27 mouse cellular contexts compared by ENCODE assay signal in the genomic region with DNA sequence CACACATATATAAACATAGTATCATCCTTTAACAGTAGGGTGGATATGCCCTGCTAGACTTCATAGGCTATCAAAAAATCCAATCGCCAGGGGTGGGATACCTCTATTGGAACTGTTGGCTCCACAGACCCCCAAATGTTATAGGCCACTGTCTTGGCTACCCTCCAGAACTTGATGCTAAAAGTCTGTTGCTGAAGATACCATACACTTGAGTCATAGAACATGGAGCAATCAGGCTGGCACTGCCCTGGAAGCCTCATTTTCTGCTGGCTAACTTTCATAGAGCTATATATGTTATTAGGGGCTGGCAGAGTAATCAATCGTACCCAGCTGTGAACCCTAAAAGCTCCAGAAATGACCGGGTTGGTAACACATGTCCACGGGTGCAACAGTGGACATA. TPM values are rescaled to one million over a fixed set of nuclear protein-coding genes. Genes with fewer than 3 reads are reported as not detected.
A peak's percentile ranks its signal among the peaks of the same experiment; 100 is the strongest.
DNase-seq lines count a peak whose midpoint lies in the region; ATAC-seq and TF ChIP-seq lines count a peak whose summit lies in the region.
"Had no signal": no experiment of that assay in that cellular context is flagged by ENCODE, and none has a peak within 500 bp of the region (broad histone marks: within the 10 kb centered on the region; RNA-seq: fewer than 3 reads in every experiment).

No protein-coding gene starts in this region.

- no peak overlapping the region for H3K27ac ChIP-seq in lung, embryonic 14.5 days (ENCODE audit: low read depth)
- H3K27ac ChIP-seq: embryonic facial prominence, embryonic 13.5 days; embryonic facial prominence, embryonic 15.5 days; forebrain, embryonic 10.5 days; forebrain, embryonic 12.5 days had no signal

- H3K4me3 ChIP-seq in lung, embryonic 14.5 days (ENCODE audit: low read depth, low read length) = no peak overlapping the region
- H3K4me3 ChIP-seq in lung, adult 2 months (replicated peaks; ENCODE audit: extremely low read depth, low read depth, low read length) = no peak overlapping the region
- no peak overlapping the region for H3K4me3 ChIP-seq in G1E (ENCODE audit: low read depth, low read length)
- H3K4me3 ChIP-seq: embryonic facial prominence, embryonic 13.5 days; embryonic facial prominence, embryonic 15.5 days; erythroblast, embryonic 14.5 days; forebrain, embryonic 10.5 days; forebrain, embryonic 12.5 days had no signal

- ATAC-seq in lung, embryonic 14.5 days (ENCODE audit: insufficient read depth) = no peak
- 0 out of 2 replicates have a peak, but pooled peaks have one; percentile 6 for ATAC-seq in G1E (ENCODE audit: extremely low read depth, insufficient number of reproducible peaks, low FRiP score, poor library complexity, severe bottlenecking)
- ATAC-seq: CD4-positive, CD25-positive, alpha-beta regulatory T cell, adult 4 months; forebrain, embryonic 14.5 days; forebrain, embryonic 16.5 days had no signal

- TF ChIP-seq CTCF in lung, embryonic 14.5 days (IDR thresholded peaks at IDR 0.05; ENCODE audit: low read depth) = no peak
- no peak for TF ChIP-seq CTCF in lung, adult 2 months (IDR thresholded peaks at IDR 0.05; ENCODE audit: insufficient read depth, low read length)
- TF ChIP-seq CTCF in G1E (IDR thresholded peaks at IDR 0.05; ENCODE audit: low read depth, low read length) = no peak

- H3K4me1 ChIP-seq in lung, embryonic 14.5 days (ENCODE audit: insufficient read depth) = no peaks in the 10 kb centered on the region
- H3K4me1 ChIP-seq in lung, adult 2 months (ENCODE audit: control insufficient read depth, insufficient read depth, low read length) = no peaks in the 10 kb centered on the region
- H3K4me1 ChIP-seq in G1E (ENCODE audit: insufficient read depth, low read depth, low read length) = no peaks in the 10 kb centered on the region; the same call in none of the 2 replicates
- H3K4me1 ChIP-seq: forebrain, embryonic 12.5 days had no signal

- DNase-seq in lung, embryonic 14.5 days = peak; percentile 36
- DNase-seq in lung, adult 2 months = no peak
- DNase-seq in 3T3-L1 (ENCODE audit: low read depth, low spot score) = peak; percentile 57
- no peak for DNase-seq in G1E (ENCODE audit: low spot score)
- peak; percentile 71 for DNase-seq in NIH3T3 (ENCODE audit: low read depth)
- DNase-seq in heart, adult 8-10 months (ENCODE audit: low spot score) = no peak
- no peak for DNase-seq in kidney, adult 9 months
- DNase-seq: adrenal gland, adult 2 months; adrenal gland, postnatal 10 days; adrenal gland, postnatal 25 days; cerebellum, adult 11 months; cerebellum, adult 18-20 months; cerebellum, adult 8-10 months; cerebellum, adult 9-11 months; cerebellum, postnatal 14 days; cerebellum, postnatal 36 days; embryo, embryonic 11 days had no signal

- no peaks in the 10 kb centered on the region for H3K9me3 ChIP-seq in lung, embryonic 14.5 days (ENCODE audit: low read depth, low read length)
- no peaks in the 10 kb centered on the region for H3K9me3 ChIP-seq in G1E (replicated peaks)
- H3K9me3 ChIP-seq: embryonic facial prominence, embryonic 13.5 days; embryonic facial prominence, embryonic 15.5 days; forebrain, embryonic 10.5 days; forebrain, embryonic 12.5 days had no signal

- no peak for TF ChIP-seq POLR2A in lung, adult 2 months (IDR thresholded peaks at IDR 0.05; ENCODE audit: borderline replicate concordance, extremely low read depth, low read depth, low read length)

- H3K9ac ChIP-seq in lung, embryonic 14.5 days = no peak overlapping the region
- H3K9ac ChIP-seq: embryonic facial prominence, embryonic 13.5 days; embryonic facial prominence, embryonic 15.5 days; forebrain, embryonic 12.5 days had no signal

- no peaks in the 10 kb centered on the region for H3K27me3 ChIP-seq in lung, embryonic 14.5 days (ENCODE audit: insufficient read depth, low read length)
- peaks cover 73% of the 10 kb centered on the region for H3K27me3 ChIP-seq in G1E (ENCODE audit: insufficient read depth, low read length)
- H3K27me3 ChIP-seq: CH12.LX; embryonic facial prominence, embryonic 15.5 days; forebrain, embryonic 12.5 days had no signal

- 77% methylated on average over 4 of the region's 4 CpGs for WGBS in lung, embryonic 14.5 days
- 70% methylated on average over 4 of the region's 4 CpGs for WGBS in lung, adult 2 months

- H3K4me2 ChIP-seq in lung, embryonic 14.5 days = no peak overlapping the region
- H3K4me2 ChIP-seq: embryonic facial prominence, embryonic 13.5 days; embryonic facial prominence, embryonic 15.5 days; forebrain, embryonic 12.5 days had no signal

- H3K36me3 ChIP-seq in lung, embryonic 14.5 days (ENCODE audit: insufficient read depth) = no peaks in the 10 kb centered on the region
- no peaks in the 10 kb centered on the region for H3K36me3 ChIP-seq in G1E (replicated peaks)
- H3K36me3 ChIP-seq: embryonic facial prominence, embryonic 13.5 days; embryonic facial prominence, embryonic 15.5 days; forebrain, embryonic 10.5 days; forebrain, embryonic 12.5 days had no signal

RNA-seq across cellular contexts. Expression of a gene that starts 32.4 kb away (rescaled TPM):
- polyA plus RNA-seq in lung, embryonic 14.5 days (2014; fragmentation: Nextera tagmentation; extraction: Ambion mirVana) = 1.1 and 1.2 TPM in 2 replicates
- polyA plus RNA-seq in lung, adult 2 months (2012; rRNA removed) = 6.0 and 11.0 TPM in 2 replicates
- total RNA-seq in G1E (2014; fragmentation: Nextera tagmentation) (not detected in 2 replicates), G1E (2017) (under 0.01 and 0.49 TPM in 2 replicates)
- polyA plus RNA-seq in G1E (2012) = not detected in 2 replicates
- under 1 TPM; 0.22 to 0.46 (median 0.39) TPM for total RNA-seq in heart, adult 8-10 months (2022)
- total RNA-seq: CH12.LX, MEL had no signal
- polyA plus RNA-seq: CD4-positive, CD25-positive, alpha-beta regulatory T cell, adult 4 months; erythroblast, embryonic 14.5 days had no signal

Comparison
In these comparisons a context has a peak if more than half of its experiments do, and no peak if none do; other contexts are left out.
1. DNase-seq: peak in lung, embryonic 14.5 days (single experiment), 3T3-L1 (single experiment) and NIH3T3 (single experiment); none in lung, adult 2 months (single experiment), G1E (single experiment), heart, adult 8-10 months (single experiment) and kidney, adult 9 months (single experiment).